Mouse (Mus musculus) lung, postnatal 0 days (tissue): Measurements from ENCODE around the gene Arid1a. TPM values are rescaled to one million over a fixed set of nuclear protein-coding genes. Genes with fewer than 3 reads are reported as not detected.

ENCODE experiments used
- ATAC-seq: fragments of 200-750 bp; cut with Nextera tagmentation; 2 replicates; pipeline ENCODE4 v1.8.0; 2017; ENCODE audit warnings: moderate library complexity
- DNase-seq: peaks from one replicate; pipeline ENCODE4 v3.0.0-alpha.2; 2016; ENCODE audit warnings: low spot score
- H3K27ac ChIP-seq: fragments of 300-500 bp; sonication (generic); 2 replicates; pipeline ENCODE4 v1.5.1; 2014; ENCODE audit warnings: antibody characterized with exemption, mild to moderate bottlenecking, low read length, mixed read lengths
- H3K27me3 ChIP-seq: fragments of 300-500 bp; sonication (generic); replicated peaks from 2 replicates; pipeline ENCODE4 v1.6.1; 2014; ENCODE audit warnings: low read length, mixed read lengths; ENCODE audit not compliant: insufficient read depth
- H3K36me3 ChIP-seq: fragments of 300-500 bp; sonication (generic); 2 replicates; pipeline ENCODE4 v1.6.1; 2014; ENCODE audit warnings: low read length, mixed read lengths; ENCODE audit not compliant: insufficient read depth
- H3K4me1 ChIP-seq: fragments of 300-500 bp; sonication (generic); 2 replicates; pipeline ENCODE4 v1.6.1; 2014; ENCODE audit warnings: antibody characterized with exemption, low read depth, low read length, mixed read lengths; ENCODE audit not compliant: insufficient read depth
- H3K4me2 ChIP-seq: fragments of 300-500 bp; sonication (generic); replicated peaks from 2 replicates; pipeline ENCODE4 v1.6.1; 2014; ENCODE audit warnings: low read depth, mild to moderate bottlenecking, low read length, moderate library complexity, mixed read lengths
- H3K4me3 ChIP-seq: fragments of 300-500 bp; sonication (generic); 2 replicates; pipeline ENCODE4 v1.5.1; 2014; ENCODE audit warnings: low read depth, low read length
- H3K9ac ChIP-seq: fragments of 300-500 bp; sonication (generic); replicated peaks from 2 replicates; pipeline ENCODE4 v1.6.1; 2014; ENCODE audit warnings: low read depth, mild to moderate bottlenecking
- H3K9me3 ChIP-seq: fragments of 300-500 bp; sonication (generic); 2 replicates; pipeline ENCODE4 v1.6.1; 2016; ENCODE audit warnings: low read length, mixed read lengths
- CTCF ChIP-seq: IDR thresholded peaks from 2 replicates; pipeline ENCODE4 v1.5.1; 2016; ENCODE audit warnings: antibody characterized with exemption, mild to moderate bottlenecking
- EP300 ChIP-seq: IDR thresholded peaks from 2 replicates; pipeline ENCODE4 v1.6.1; 2016; ENCODE audit warnings: antibody characterized with exemption, mild to moderate bottlenecking, control low read depth
- WGBS: fragments of 180-500 bp; shearing (Covaris S2); extraction: QIAGEN DNeasy Blood & Tissue Kit; methylation state at CpG from one replicate; pipeline ENCODE4 v1.1.7; 2014; 5-methylcytosine and 5-hydroxymethylcytosine counted together
- polyA plus RNA-seq: library from polyadenylated mRNA; unstranded; fragments of >200 nt; fragmentation: Nextera tagmentation; extraction: Ambion mirVana; gene quantifications from 2 replicates; pipeline ENCODE4 v1.2.1, GENCODE M21; 2015

Gene Arid1a
- polyA plus RNA-seq, 1 experiment from 2014 or later: 13.7 TPM

DNA sequence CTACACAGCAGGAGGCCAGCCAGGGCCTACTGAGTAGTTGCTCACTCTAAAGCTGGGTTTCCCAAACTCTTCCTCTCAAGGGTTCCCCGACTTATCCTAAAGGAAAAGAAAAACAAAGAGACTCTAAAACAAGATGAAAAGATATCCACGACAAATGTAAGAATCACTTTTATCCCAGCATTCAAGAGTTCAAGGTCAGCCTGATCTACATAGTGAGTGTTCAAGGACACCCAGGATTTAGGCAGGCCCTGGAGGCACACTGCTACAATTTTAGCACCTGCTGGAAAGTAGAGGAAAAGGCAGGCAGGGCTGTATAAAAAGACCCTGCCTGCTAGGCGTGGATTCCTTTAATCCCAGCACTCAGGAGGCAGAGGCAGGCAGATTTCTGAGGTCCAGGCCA is 12.6 kb upstream of the Arid1a start:
- ATAC-seq: no peak
- TF ChIP-seq EP300: no peak
- TF ChIP-seq CTCF: no peak
- no peak overlapping the region for H3K4me2 ChIP-seq
- H3K9ac ChIP-seq: no peak overlapping the region
- WGBS: 80% methylated on average over 3 of the region's 3 CpGs
- no peak overlapping the region for H3K27ac ChIP-seq
- no peaks in the 10 kb centered on the region for H3K27me3 ChIP-seq
- no peak overlapping the region for H3K4me3 ChIP-seq
- H3K36me3 ChIP-seq: no peaks in the 10 kb centered on the region
- H3K4me1 ChIP-seq: no peaks in the 10 kb centered on the region
- DNase-seq: no peak
- no peaks in the 10 kb centered on the region for H3K9me3 ChIP-seq

DNA sequence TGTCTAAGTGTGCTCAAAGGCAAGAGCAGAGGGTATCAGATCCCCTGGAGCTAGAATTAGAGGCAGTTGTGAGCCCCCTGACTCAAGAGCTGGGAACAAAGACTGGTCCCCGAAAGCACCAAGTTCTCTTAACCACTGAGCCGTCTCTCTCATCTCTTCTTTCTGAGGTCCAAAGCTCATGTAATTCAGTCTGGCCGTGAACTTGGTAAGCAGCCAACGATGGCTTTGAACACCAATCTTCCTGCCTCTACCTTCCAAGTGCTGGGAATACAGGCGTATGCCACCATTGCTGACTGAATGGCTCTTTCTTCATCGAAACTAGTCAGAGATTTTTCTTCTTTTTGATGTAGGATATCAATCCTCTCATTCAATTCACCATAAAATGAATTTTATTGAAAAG is 6.5 kb upstream of the Arid1a start:
- no peak overlapping the region for H3K27ac ChIP-seq
- no peak for DNase-seq
- H3K9ac ChIP-seq: no peak overlapping the region
- no peak overlapping the region for H3K4me3 ChIP-seq
- H3K9me3 ChIP-seq: no peaks in the 10 kb centered on the region
- H3K27me3 ChIP-seq: no peaks in the 10 kb centered on the region
- TF ChIP-seq EP300: no peak
- TF ChIP-seq CTCF: no peak
- 64% methylated on average over 6 of the region's 6 CpGs for WGBS
- ATAC-seq: no peak
- H3K4me1 ChIP-seq: no peaks in the 10 kb centered on the region
- no peaks in the 10 kb centered on the region for H3K36me3 ChIP-seq
- H3K4me2 ChIP-seq: no peak overlapping the region

DNA sequence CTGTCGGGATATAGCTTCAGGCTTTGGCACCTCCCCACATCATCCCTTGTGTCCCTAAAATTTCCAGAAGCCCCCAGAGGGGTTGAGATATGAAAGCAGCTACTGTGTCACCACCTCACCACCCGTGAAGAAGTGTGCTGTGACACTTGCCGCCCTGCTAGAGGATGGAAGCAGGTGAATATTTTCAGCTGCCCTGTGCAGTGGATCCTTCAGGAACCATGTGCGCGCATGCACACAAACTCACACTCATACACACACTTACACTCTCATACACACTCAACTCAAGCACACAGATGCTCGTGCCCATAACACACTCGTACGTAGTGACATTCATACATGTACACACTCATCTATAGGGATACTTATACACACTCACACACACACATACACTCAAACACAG is 3.1 kb upstream of the Arid1a start:
- TF ChIP-seq CTCF (no peak), EP300 (no peak)
- H3K4me3 ChIP-seq: no peak overlapping the region
- H3K27me3 ChIP-seq: no peaks in the 10 kb centered on the region
- H3K27ac ChIP-seq: no peak overlapping the region
- WGBS: 80% methylated on average over 8 of the region's 8 CpGs
- H3K4me2 ChIP-seq: no peak overlapping the region
- H3K4me1 ChIP-seq: peaks cover 13% of the 10 kb centered on the region
- H3K9ac ChIP-seq: no peak overlapping the region
- DNase-seq (no peak), ATAC-seq (no peak)
- H3K36me3 ChIP-seq: no peaks in the 10 kb centered on the region
- no peaks in the 10 kb centered on the region for H3K9me3 ChIP-seq

DNA sequence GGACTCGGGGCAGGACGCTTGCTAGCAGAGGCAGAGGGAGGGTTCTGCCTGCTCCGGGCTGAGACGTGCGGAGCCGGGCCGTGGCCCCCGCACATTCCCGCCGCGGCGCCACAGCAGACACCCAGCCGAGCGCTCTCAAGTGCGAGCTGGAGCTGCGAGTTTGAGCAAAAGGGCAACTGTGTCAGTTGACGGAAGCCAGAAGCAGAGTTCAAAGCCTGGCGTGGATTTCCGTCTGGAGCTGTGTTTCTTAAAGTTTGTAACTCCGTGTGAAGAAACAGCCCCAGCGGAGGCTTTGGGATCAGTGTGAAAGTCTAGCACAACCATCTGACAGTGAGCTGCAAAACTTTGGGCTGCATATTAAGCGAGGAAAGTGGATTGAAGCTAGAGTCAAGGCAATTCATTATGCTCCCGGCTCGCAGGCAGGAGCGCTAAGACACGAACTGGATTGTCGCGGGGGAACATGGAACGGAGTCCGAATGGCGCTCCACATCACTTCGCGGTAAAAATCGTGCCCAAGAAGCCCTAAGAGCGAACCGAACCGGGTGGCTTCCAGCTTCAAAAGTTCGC is 783 bp upstream of the Arid1a start:
- Histone ChIP-seq H3K36me3 (no peaks in the 10 kb centered on the region), H3K27ac (peak overlapping the region; percentile 99), H3K9ac (peak overlapping the region; percentile 62), H3K4me1 (peaks cover 14% of the 10 kb centered on the region), H3K27me3 (no peaks in the 10 kb centered on the region), H3K9me3 (no peaks in the 10 kb centered on the region), H3K4me3 (peak overlapping the region; percentile 59), H3K4me2 (peak overlapping the region; percentile 83)
- DNase-seq: peak; percentile 97
- ATAC-seq: peak; percentile 50
- WGBS: under 1% methylated on average over 38 of the region's 38 CpGs
- peak; percentile 51; the same call in 1 of the 2 replicates for TF ChIP-seq EP300
- TF ChIP-seq CTCF: peak; percentile 17; the same call in 1 of the 2 replicates

DNA sequence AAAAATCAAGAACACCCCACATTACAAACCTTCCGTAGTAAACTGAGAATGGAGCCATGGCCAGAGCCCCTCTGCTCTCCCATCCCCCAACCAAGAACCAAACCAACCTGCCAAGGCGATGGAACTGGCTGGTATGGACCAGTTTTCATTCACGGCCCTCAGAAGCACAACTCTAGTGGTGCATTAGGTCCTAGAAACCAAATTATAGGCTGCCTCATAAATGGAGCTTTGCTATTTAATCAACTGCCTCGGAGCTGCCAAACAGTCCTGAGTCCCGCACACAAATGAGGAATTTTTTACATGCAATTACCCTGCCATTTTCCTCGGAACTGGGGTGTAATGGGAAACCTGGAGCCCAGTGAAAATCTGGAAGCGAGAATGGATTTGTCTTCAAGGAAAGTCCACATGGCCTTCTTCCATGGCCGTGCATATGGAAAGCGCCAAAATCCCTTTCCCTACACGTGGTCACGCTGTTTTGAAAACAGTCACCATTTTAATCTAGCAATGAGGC is 653 bp downstream of the Arid1a start:
- ATAC-seq: no peak
- WGBS: 8% methylated on average over 11 of the region's 11 CpGs
- Histone ChIP-seq H3K9ac (no peak overlapping the region), H3K27me3 (no peaks in the 10 kb centered on the region), H3K4me1 (peaks cover 18% of the 10 kb centered on the region), H3K9me3 (no peaks in the 10 kb centered on the region), H3K27ac (peak overlapping the region; percentile 99), H3K4me2 (peak overlapping the region; percentile 83), H3K4me3 (peak overlapping the region; percentile 59), H3K36me3 (no peaks in the 10 kb centered on the region)
- TF ChIP-seq CTCF: no peak
- no peak for TF ChIP-seq EP300
- no peak for DNase-seq

DNA sequence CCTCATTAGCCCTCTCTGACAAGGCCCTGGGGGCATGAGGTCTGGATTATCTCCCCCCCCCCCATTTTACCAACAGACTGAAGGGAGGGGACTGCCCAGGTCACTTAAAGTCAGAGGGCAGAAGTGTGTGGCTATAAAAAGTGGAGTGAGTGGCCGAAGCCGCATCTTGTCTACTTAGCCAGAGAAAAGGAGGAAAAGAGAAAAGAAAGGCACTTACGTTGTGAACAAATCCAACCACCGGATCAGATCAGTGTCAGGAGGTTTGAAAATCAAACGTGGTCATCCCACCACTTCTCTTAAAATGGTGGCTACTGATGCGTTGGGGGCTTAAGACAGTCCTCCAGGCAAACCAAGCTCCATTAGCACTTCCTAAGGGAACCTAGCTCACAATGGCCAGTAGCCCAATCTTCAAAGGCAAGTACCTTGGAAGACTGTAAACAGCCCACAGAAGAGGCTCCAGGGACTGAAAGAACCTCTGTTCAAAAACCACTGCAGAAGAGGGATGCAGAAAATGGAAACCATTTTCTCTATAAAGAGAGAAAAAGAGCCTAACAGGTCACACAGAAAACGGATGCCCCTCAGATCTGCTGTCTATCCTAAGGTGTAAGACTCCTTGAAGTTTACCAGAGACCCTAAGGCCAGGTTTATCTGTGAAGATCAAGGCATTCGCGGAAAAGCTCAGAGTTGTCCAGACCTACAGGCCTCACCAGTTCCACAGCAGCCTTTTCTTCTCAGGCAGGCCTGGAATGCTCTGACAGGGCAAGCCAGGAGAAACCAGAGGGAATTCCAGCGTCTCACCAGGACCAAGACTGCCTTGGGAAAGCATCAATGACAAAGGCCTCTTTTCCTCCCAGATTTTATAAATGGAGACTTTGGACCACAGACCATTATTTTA is 1.5 kb downstream of the Arid1a start:
- Histone ChIP-seq H3K27ac (peak overlapping the region; percentile 99), H3K9ac (peak overlapping the region; percentile 98), H3K27me3 (no peaks in the 10 kb centered on the region), H3K4me3 (peak overlapping the region; percentile 100), H3K4me2 (peak overlapping the region; percentile 91), H3K9me3 (no peaks in the 10 kb centered on the region), H3K4me1 (peaks cover 26% of the 10 kb centered on the region), H3K36me3 (no peaks in the 10 kb centered on the region)
- TF ChIP-seq CTCF (no peak), EP300 (no peak)
- ATAC-seq (no peak), DNase-seq (no peak)
- 34% methylated on average over 10 of the region's 10 CpGs for whole genome bisulfite sequencing
